ENCODE assay signal across 12 mouse cellular contexts in the genomic region with DNA sequence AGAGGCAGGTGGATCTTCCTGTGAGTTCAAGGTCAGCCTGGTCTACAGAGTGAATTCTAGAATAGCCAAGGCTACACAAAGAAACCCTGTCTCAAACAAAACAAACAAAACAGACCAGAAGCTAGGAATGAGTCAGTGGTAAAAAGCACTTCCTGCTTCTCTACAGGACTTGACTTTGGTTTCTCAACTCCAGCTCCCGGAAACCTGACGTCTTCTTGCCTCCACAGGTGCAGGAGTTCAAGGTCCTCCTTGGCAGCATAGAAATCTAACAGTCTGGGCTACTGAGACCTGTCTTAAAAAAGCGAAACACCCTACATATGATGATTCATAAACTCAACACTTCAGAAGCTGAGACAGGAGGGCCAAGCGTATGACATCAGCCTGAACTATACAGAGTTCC. TPM values are rescaled to one million over a fixed set of nuclear protein-coding genes. Genes with fewer than 3 reads are reported as not detected.
DNase-seq lines count a peak whose midpoint lies in the region; ATAC-seq and TF ChIP-seq lines count a peak whose summit lies in the region.
"Had no signal": no experiment of that assay in that cellular context is flagged by ENCODE, and none has a peak within 500 bp of the region (broad histone marks: within the 10 kb centered on the region; RNA-seq: fewer than 3 reads in every experiment).

No protein-coding gene starts in this region.

- WGBS in heart, embryonic 10.5 days = 61% methylated on average over 4 of the region's 4 CpGs
- WGBS in heart, postnatal 0 days = 24% methylated on average over 4 of the region's 4 CpGs

- no peak overlapping the region for H3K4me2 ChIP-seq in heart, postnatal 0 days (ENCODE audit: low read depth, low read length)
- H3K4me2 ChIP-seq: forebrain, embryonic 15.5 days had no signal

- TF ChIP-seq EP300 in heart, postnatal 0 days (IDR thresholded peaks at IDR 0.05; ENCODE audit: low read depth) = no peak

- no peak for ATAC-seq in heart, postnatal 0 days (ENCODE audit: insufficient read depth, low read depth)
- ATAC-seq: forebrain, embryonic 15.5 days had no signal

- no peak for DNase-seq in heart, embryonic 10.5 days (ENCODE audit: low spot score)
- DNase-seq in heart, postnatal 10 days = no peak
- DNase-seq in CD4-positive helper T cell, adult 2 months (ENCODE audit: low read depth, low spot score) = peak; percentile 72
- DNase-seq in heart, postnatal 0 days (ENCODE audit: low spot score) = no peak
- peak; percentile 49 for DNase-seq in splenic B cell, adult 2 months (ENCODE audit: low read depth, low spot score)
- no peak for DNase-seq in urinary bladder, postnatal 10 days (ENCODE audit: low spot score)
- no peak for DNase-seq in layer of hippocampus, adult 11-12 months (ENCODE audit: low spot score)
- DNase-seq in left cerebral cortex, adult 11 months (ENCODE audit: low spot score) = no peak
- DNase-seq: adrenal gland, postnatal 25 days had no signal

- intact Hi-C loops in heart, postnatal 10 days (cut with DNase I) = no loop called here

- TF ChIP-seq CTCF in heart, postnatal 0 days (IDR thresholded peaks at IDR 0.05; ENCODE audit: low read depth) = no peak

- no peaks in the 10 kb centered on the region for H3K9me3 ChIP-seq in heart, embryonic 10.5 days
- H3K9me3 ChIP-seq in heart, postnatal 0 days (replicated peaks; ENCODE audit: control insufficient read depth, low read length) = no peaks in the 10 kb centered on the region
- H3K9me3 ChIP-seq: forebrain, embryonic 15.5 days; hindbrain, embryonic 10.5 days; megakaryocyte, embryonic 14.5 days had no signal

- no peak overlapping the region for H3K9ac ChIP-seq in heart, postnatal 0 days (replicated peaks; ENCODE audit: low read depth, low read length)
- H3K9ac ChIP-seq: forebrain, embryonic 15.5 days had no signal

- no peaks in the 10 kb centered on the region for H3K27me3 ChIP-seq in heart, embryonic 10.5 days (ENCODE audit: insufficient read depth, poor library complexity, severe bottlenecking)
- H3K27me3 ChIP-seq in heart, postnatal 0 days (ENCODE audit: control insufficient read depth, insufficient read depth, low read length) = no peaks in the 10 kb centered on the region
- no peaks in the 10 kb centered on the region for H3K27me3 ChIP-seq in splenic B cell, adult 2 months (ENCODE audit: control insufficient read depth, insufficient read depth, low read length, poor library complexity, severe bottlenecking)
- H3K27me3 ChIP-seq: forebrain, embryonic 15.5 days; megakaryocyte, embryonic 14.5 days had no signal

- H3K4me3 ChIP-seq in heart, embryonic 10.5 days = no peak overlapping the region
- H3K4me3 ChIP-seq in heart, postnatal 0 days (ENCODE audit: low read depth, low read length) = no peak overlapping the region
- H3K4me3 ChIP-seq: forebrain, embryonic 15.5 days; hindbrain, embryonic 10.5 days had no signal

- peak overlapping the region; percentile 74 for H3K27ac ChIP-seq in heart, embryonic 10.5 days
- H3K27ac ChIP-seq in heart, postnatal 0 days (ENCODE audit: low read depth) = peak overlapping the region; percentile 55
- H3K27ac ChIP-seq: forebrain, embryonic 15.5 days; hindbrain, embryonic 10.5 days had no signal

- peaks cover 42% of the 10 kb centered on the region for H3K4me1 ChIP-seq in heart, embryonic 10.5 days
- H3K4me1 ChIP-seq in heart, postnatal 0 days (ENCODE audit: control insufficient read depth, insufficient read depth) = peaks cover 10% of the 10 kb centered on the region

- H3K36me3 ChIP-seq in heart, embryonic 10.5 days = no peaks in the 10 kb centered on the region
- no peaks in the 10 kb centered on the region for H3K36me3 ChIP-seq in heart, postnatal 0 days (replicated peaks; ENCODE audit: control insufficient read depth, insufficient read depth, low read length)
- 0 out of 2 replicates have a peak, but pooled peaks cover 2% of the 10 kb centered on the region for H3K36me3 ChIP-seq in splenic B cell, adult 2 months (ENCODE audit: control insufficient read depth, insufficient read depth, low read length, poor library complexity, severe bottlenecking)
- H3K36me3 ChIP-seq: forebrain, embryonic 15.5 days had no signal

RNA-seq across cellular contexts. Expression of a gene that starts 39.2 kb away (rescaled TPM):
- polyA plus RNA-seq in heart, embryonic 10.5 days (2016; fragmentation: Nextera tagmentation; extraction: Ambion mirVana) = 22.5 and 26.8 TPM in 2 replicates
- total RNA-seq in heart, postnatal 10 days (2021) = 10 to 100 TPM; 19.4 to 22.8 TPM
- total RNA-seq in heart, postnatal 0 days (2014; rRNA removed; ENCODE audit: low replicate concordance) = 3.9 and 10.2 TPM in 2 replicates
- polyA plus RNA-seq in heart, postnatal 0 days (2015; fragmentation: Nextera tagmentation; extraction: Ambion mirVana) = 7.7 and 8.3 TPM in 2 replicates

Comparison
In these comparisons a context has a peak if more than half of its experiments do, and no peak if none do; other contexts are left out.
1. DNase-seq: peak in CD4-positive helper T cell, adult 2 months (single experiment) and splenic B cell, adult 2 months (single experiment); none in heart, embryonic 10.5 days (single experiment), heart, postnatal 10 days (0 of 2), heart, postnatal 0 days (single experiment), urinary bladder, postnatal 10 days (single experiment), layer of hippocampus, adult 11-12 months (single experiment) and left cerebral cortex, adult 11 months (single experiment).